Mouse (Mus musculus) liver, adult 2 months (tissue): Measurements from ENCODE around the gene 1110008P14Rik. TPM values are rescaled to one million over a fixed set of nuclear protein-coding genes. Genes with fewer than 3 reads are reported as not detected.
A peak's percentile ranks its signal among the peaks of the same experiment; 100 is the strongest.

Experiments used
- DNase-seq: peaks from one replicate; pipeline ENCODE4 v3.0.0-alpha.2; 2011; ENCODE audit warnings: low read depth, low spot score; ENCODE audit errors: extremely low read depth
- H3K27ac ChIP-seq: fragments of 200-500 bp; replicated peaks from 2 replicates; pipeline ENCODE4 v1.5.1; 2012; ENCODE audit warnings: low read depth, mild to moderate bottlenecking, control low read depth, inconsistent platforms, low read length; ENCODE audit not compliant: insufficient read depth
- H3K27me3 ChIP-seq: fragments of 200-500 bp; 2 replicates; pipeline ENCODE4 v1.6.1; 2012; ENCODE audit warnings: mild to moderate bottlenecking, moderate library complexity, low read length, inconsistent platforms; ENCODE audit not compliant: control insufficient read depth, insufficient read depth
- H3K36me3 ChIP-seq: fragments of 200-500 bp; 2 replicates; pipeline ENCODE4 v1.6.1; 2012; ENCODE audit warnings: low read length, inconsistent platforms; ENCODE audit not compliant: control insufficient read depth, insufficient read depth
- H3K4me1 ChIP-seq: fragments of 200-500 bp; 2 replicates; pipeline ENCODE4 v1.6.1; 2011; ENCODE audit warnings: low read length; ENCODE audit not compliant: control insufficient read depth, insufficient read depth
- H3K4me3 ChIP-seq: fragments of 200-500 bp; 2 replicates; pipeline ENCODE4 v1.5.1; 2011; ENCODE audit warnings: low read depth, mild to moderate bottlenecking, control low read depth, low read length, moderate library complexity; ENCODE audit not compliant: insufficient read depth
- H3K79me2 ChIP-seq: fragments of 200-500 bp; 2 replicates; pipeline ENCODE4 v1.6.1; 2012; ENCODE audit warnings: inconsistent platforms, mild to moderate bottlenecking, low read length, moderate library complexity; ENCODE audit not compliant: control insufficient read depth, insufficient read depth
- H3K9ac ChIP-seq: fragments of 200-500 bp; 2 replicates; pipeline ENCODE4 v1.6.1; 2012; ENCODE audit warnings: low read depth, mild to moderate bottlenecking, control low read depth, inconsistent platforms, low read length
- CTCF ChIP-seq: fragments of 200-500 bp; IDR thresholded peaks from 2 replicates; pipeline ENCODE4 v1.5.1; 2011; ENCODE audit warnings: low read depth, low read length, control low read depth
- POLR2A ChIP-seq: fragments of 200-500 bp; IDR thresholded peaks from 2 replicates; pipeline ENCODE4 v1.6.1; 2011; ENCODE audit warnings: low read length, control low read depth; ENCODE audit not compliant: insufficient read depth; ENCODE audit errors: extremely low read depth
- WGBS: fragments of 180-500 bp; shearing (Covaris S2); methylation state at CpG from one replicate; pipeline ENCODE4 v1.1.7; 2018; 5-methylcytosine and 5-hydroxymethylcytosine counted together
- polyA plus RNA-seq: library from polyadenylated mRNA; depleted of rRNA; stranded (reverse); fragments of >200 nt; gene quantifications from 2 replicates; pipeline ENCODE4 v1.2.3, GENCODE M21; 2012
- total RNA-seq: library from RNA; depleted of rRNA; stranded (reverse); fragments of >200 nt; gene quantifications from 2 replicates; pipeline ENCODE4 v1.2.3, GENCODE M21; 2014

The 1110008P14Rik gene
- total and polyA plus RNA-seq, 2 experiments = 32.5 to 103 TPM

- H3K79me2 ChIP-seq = no peaks in the 10 kb centered on the region
- DNase-seq = no peak
- H3K36me3 ChIP-seq = no peaks in the 10 kb centered on the region
- H3K27me3 ChIP-seq = no peaks in the 10 kb centered on the region
- no peak for TF ChIP-seq CTCF
- TF ChIP-seq POLR2A = no peak
- H3K9ac ChIP-seq = no peak overlapping the region
- H3K4me3 ChIP-seq = no peak overlapping the region
- H3K4me1 ChIP-seq = peaks cover 2% of the 10 kb centered on the region; the same call in 1 of the 2 replicates
- WGBS = 80% methylated on average over 2 of the region's 2 CpGs
- H3K27ac ChIP-seq = no peak overlapping the region
These were observed 951 bp upstream of the 1110008P14Rik start for GRCm38 (mm10) chr2:32382689-32383088.

GRCm38 (mm10) chr2:32381141-32381774 lies 480 bp downstream of the 1110008P14Rik start:
- H3K27me3 ChIP-seq = no peaks in the 10 kb centered on the region
- peaks cover 2% of the 10 kb centered on the region; the same call in 1 of the 2 replicates for H3K4me1 ChIP-seq
- H3K36me3 ChIP-seq = no peaks in the 10 kb centered on the region
- no peak overlapping the region for H3K27ac ChIP-seq
- H3K79me2 ChIP-seq = no peaks in the 10 kb centered on the region
- H3K9ac ChIP-seq = peak overlapping the region; percentile 82
- no peak for TF ChIP-seq CTCF
- no peak for TF ChIP-seq POLR2A
- 2% methylated on average over 27 of the region's 27 CpGs for WGBS
- H3K4me3 ChIP-seq = peak overlapping the region; percentile 83
- DNase-seq = no peak

GRCm38 (mm10) chr2:32380001-32380500 lies 1.7 kb downstream of the 1110008P14Rik start:
- no peaks in the 10 kb centered on the region for H3K36me3 ChIP-seq
- DNase-seq = no peak
- no peak for TF ChIP-seq CTCF
- no peak for TF ChIP-seq POLR2A
- H3K27me3 ChIP-seq = no peaks in the 10 kb centered on the region
- H3K27ac ChIP-seq = no peak overlapping the region
- H3K4me3 ChIP-seq = no peak overlapping the region
- H3K4me1 ChIP-seq = peaks cover 2% of the 10 kb centered on the region; the same call in 1 of the 2 replicates
- WGBS = 82% methylated on average over 7 of the region's 7 CpGs
- no peaks in the 10 kb centered on the region for H3K79me2 ChIP-seq
- H3K9ac ChIP-seq = no peak overlapping the region

- DNase-seq = no peak
- H3K4me3 ChIP-seq = no peak overlapping the region
- TF ChIP-seq POLR2A (no peak), CTCF (no peak)
- peaks cover 2% of the 10 kb centered on the region; the same call in 1 of the 2 replicates for H3K4me1 ChIP-seq
- no peaks in the 10 kb centered on the region for H3K27me3 ChIP-seq
- WGBS = 97% methylated on average over 10 of the region's 10 CpGs
- H3K27ac ChIP-seq = no peak overlapping the region
- H3K36me3 ChIP-seq = no peaks in the 10 kb centered on the region; the same call in 1 of the 2 replicates
- no peaks in the 10 kb centered on the region for H3K79me2 ChIP-seq
- H3K9ac ChIP-seq = no peak overlapping the region
These were observed 4.8 kb downstream of the 1110008P14Rik start for GRCm38 (mm10) chr2:32376963-32377362.

- no peak for DNase-seq
- no peak overlapping the region for H3K9ac ChIP-seq
- TF ChIP-seq CTCF (no peak), POLR2A (no peak)
- no peaks in the 10 kb centered on the region for H3K27me3 ChIP-seq
- H3K4me3 ChIP-seq = no peak overlapping the region
- no peaks in the 10 kb centered on the region; the same call in 1 of the 2 replicates for H3K36me3 ChIP-seq
- no peak overlapping the region for H3K27ac ChIP-seq
- H3K4me1 ChIP-seq = no peaks in the 10 kb centered on the region
- no peaks in the 10 kb centered on the region for H3K79me2 ChIP-seq
- WGBS = 95% methylated on average over 13 of the region's 13 CpGs
These were observed 6.3 kb downstream of the 1110008P14Rik start for GRCm38 (mm10) chr2:32375317-32375940.

GRCm38 (mm10) chr2:32374191-32374590 lies 7.5 kb downstream of the 1110008P14Rik start:
- WGBS = 95% methylated on average over 10 of the region's 10 CpGs
- TF ChIP-seq POLR2A = no peak
- TF ChIP-seq CTCF = no peak
- H3K79me2 ChIP-seq = no peaks in the 10 kb centered on the region
- no peak for DNase-seq
- H3K9ac ChIP-seq = no peak overlapping the region
- H3K4me1 ChIP-seq = no peaks in the 10 kb centered on the region
- no peak overlapping the region for H3K4me3 ChIP-seq
- H3K27ac ChIP-seq = no peak overlapping the region
- H3K36me3 ChIP-seq = no peaks in the 10 kb centered on the region; the same call in 1 of the 2 replicates
- H3K27me3 ChIP-seq = no peaks in the 10 kb centered on the region
